Mouse (Mus musculus) liver, embryonic 14.5 days (tissue): ENCODE results near the gene H2-K1. TPM values are rescaled to one million over a fixed set of nuclear protein-coding genes. Genes with fewer than 3 reads are reported as not detected.

ENCODE experiments used
- ATAC-seq: fragments of 200-750 bp; cut with Nextera tagmentation; 2 replicates; pipeline ENCODE4 v1.8.0; 2017; ENCODE audit warnings: moderate number of reproducible peaks, mild to moderate bottlenecking, moderate library complexity; ENCODE audit not compliant: insufficient read depth
- DNase-seq, 3 experiments: peaks; one replicate each; pipeline ENCODE4 v3.0.0-alpha.2; 2012 to 2013; ENCODE audit warnings: low read depth in 3 of 3, low spot score in 3 of 3
- H3K27ac ChIP-seq: fragments of 300-500 bp; sonication (generic); 2 replicates; pipeline ENCODE4 v1.5.1; 2014; ENCODE audit warnings: moderate library complexity, mild to moderate bottlenecking, control low read depth, inconsistent platforms
- H3K27me3 ChIP-seq: fragments of 300-500 bp; sonication (generic); 2 replicates; pipeline ENCODE4 v1.6.1; 2014; ENCODE audit warnings: mild to moderate bottlenecking, low read length, moderate library complexity; ENCODE audit not compliant: control insufficient read depth, insufficient read depth
- H3K36me3 ChIP-seq: fragments of 300-500 bp; sonication (generic); replicated peaks from 2 replicates; pipeline ENCODE4 v1.6.1; 2014; ENCODE audit warnings: low read depth; ENCODE audit not compliant: control insufficient read depth, insufficient read depth
- H3K4me1 ChIP-seq, 2 experiments: fragments of 200-500 bp in 1 of 2; fragments of 300-500 bp in 1 of 2; sonication (generic) in 1 of 2; replicated peaks; 2 replicates each; pipeline ENCODE4 v1.6.1; 2012 to 2014; ENCODE audit warnings: antibody characterized with exemption in 1 of 2, inconsistent platforms in 1 of 2, low read length in 1 of 2; ENCODE audit not compliant: control insufficient read depth in 2 of 2, insufficient read depth in 2 of 2
- H3K4me2 ChIP-seq: fragments of 300-500 bp; sonication (generic); 2 replicates; pipeline ENCODE4 v1.6.1; 2014; ENCODE audit warnings: low read depth, mild to moderate bottlenecking, control low read depth, moderate library complexity
- H3K4me3 ChIP-seq, 2 experiments: fragments of 200-500 bp in 1 of 2; fragments of 300-500 bp in 1 of 2; sonication (generic) in 1 of 2; 2 replicates each; pipeline ENCODE4 v1.5.1; 2012 to 2014; ENCODE audit warnings: low read depth in 2 of 2, low read length in 2 of 2, mild to moderate bottlenecking in 2 of 2, control low read depth in 1 of 2, inconsistent platforms in 1 of 2, moderate library complexity in 1 of 2; ENCODE audit not compliant: insufficient read depth in 1 of 2
- H3K9ac ChIP-seq: fragments of 300-500 bp; sonication (generic); replicated peaks from 2 replicates; pipeline ENCODE4 v1.6.1; 2014; ENCODE audit warnings: mild to moderate bottlenecking, control low read depth, moderate library complexity
- H3K9me3 ChIP-seq: fragments of 300-500 bp; sonication (generic); 2 replicates; pipeline ENCODE4 v1.6.1; 2016; ENCODE audit warnings: low read length, mixed read lengths; ENCODE audit not compliant: control insufficient read depth
- CTCF ChIP-seq: IDR thresholded peaks from 2 replicates; pipeline ENCODE4 v1.5.1; 2016; ENCODE audit warnings: antibody characterized with exemption, low read depth, control low read depth
- EP300 ChIP-seq: IDR thresholded peaks from 2 replicates; pipeline ENCODE4 v1.6.1; 2016; ENCODE audit warnings: antibody characterized with exemption, low read depth
- WGBS: fragments of 180-500 bp; shearing (Covaris S2); extraction: QIAGEN DNeasy Blood & Tissue Kit; methylation state at CpG from one replicate; pipeline ENCODE4 v1.1.7; 2014; ENCODE audit not compliant: insufficient replicate concordance; 5-methylcytosine and 5-hydroxymethylcytosine counted together
- polyA plus RNA-seq, 2 experiments: library from polyadenylated mRNA; depleted of rRNA in 1 of 2; stranded (reverse) in 1 of 2; unstranded in 1 of 2; fragments of >200 nt; fragmentation: Nextera tagmentation in 1 of 2; extraction: Ambion mirVana in 1 of 2; gene quantifications; 2 replicates each; pipeline versions ENCODE4 v1.2.1 to v1.2.3; 2012 to 2014

H2-K1 gene
- polyA plus RNA-seq (2012; rRNA removed) (124 and 137 TPM in 2 replicates), polyA plus RNA-seq (2014; fragmentation: Nextera tagmentation; extraction: Ambion mirVana) (107 and 108 TPM in 2 replicates)

- WGBS = 0% methylated on average over 30 of the region's 30 CpGs
- Histone ChIP-seq H3K27ac (no peak within 1 kb of the TSS), H3K36me3 (no peaks in the 10 kb centered on the region)
Measured at GRCm38 (mm10) chr17:34000150-34000537, at the start of gene H2-K1. Gene H2-K1, minus strand, starts transcription at chr17:34000347.

DNA sequence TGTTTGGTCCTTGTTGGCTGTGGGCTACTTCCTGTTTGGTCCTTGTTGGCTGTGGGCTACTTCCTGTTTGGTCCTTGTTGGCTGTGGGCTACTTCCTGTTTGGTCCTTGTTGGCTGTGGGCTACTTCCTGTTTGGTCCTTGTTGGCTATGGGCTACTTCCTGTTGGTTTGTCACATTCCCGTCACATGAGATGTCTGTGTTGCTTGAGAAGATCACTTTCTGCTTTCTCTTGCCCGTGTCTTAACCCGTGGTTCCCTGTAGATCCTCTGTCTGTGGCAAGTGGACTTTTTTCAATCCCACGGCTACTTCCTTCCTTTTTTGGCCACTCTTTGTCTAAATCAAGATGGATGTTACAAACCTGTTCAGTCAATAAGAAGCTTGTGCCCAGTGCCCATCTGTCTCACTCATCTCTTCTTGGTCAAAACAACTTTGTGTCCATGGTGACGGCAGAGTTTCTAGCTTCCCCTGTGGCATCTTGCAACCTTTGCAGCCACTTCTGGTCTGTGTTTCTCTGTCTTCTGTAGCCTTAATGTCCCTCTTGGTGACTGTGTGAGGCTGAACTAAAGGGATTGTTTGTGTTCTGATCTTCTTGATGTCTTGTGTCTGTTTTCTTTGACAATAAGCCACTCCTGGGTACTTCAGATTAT is 47.4 kb upstream of the H2-K1 start:
- H3K4me1 ChIP-seq = no peaks in the 10 kb centered on the region
- TF ChIP-seq CTCF = no peak
- TF ChIP-seq EP300 = no peak
- 44% methylated on average over 5 of the region's 5 CpGs for WGBS
- no peak overlapping the region for H3K27ac ChIP-seq
- H3K4me3 ChIP-seq = no peak overlapping the region
- ATAC-seq = no peak
- H3K4me2 ChIP-seq = no peak overlapping the region
- DNase-seq = no peak
- no peaks in the 10 kb centered on the region for H3K36me3 ChIP-seq
- H3K9ac ChIP-seq = no peak overlapping the region
- H3K27me3 ChIP-seq = no peaks in the 10 kb centered on the region
- H3K9me3 ChIP-seq = no peaks in the 10 kb centered on the region

More at GRCm38 (mm10) chr17:34000150-34000537, at the start of gene H2-K1:
- Histone ChIP-seq H3K4me3 (peak within 1 kb of the TSS; percentile 58 to 65), H3K27me3 (peaks cover 4% of the 10 kb centered on the region; the same call in 1 of the 2 replicates), H3K4me1 (no peaks in the 10 kb centered on the region), H3K9ac (peak within 1 kb of the TSS; percentile 50), H3K4me2 (peak within 1 kb of the TSS; percentile 69), H3K9me3 (no peaks in the 10 kb centered on the region)
- ATAC-seq = peak; percentile 85
- TF ChIP-seq CTCF (no peak), EP300 (no peak)
- DNase-seq = peak; percentile 56 to 77 (median 65)

DNA sequence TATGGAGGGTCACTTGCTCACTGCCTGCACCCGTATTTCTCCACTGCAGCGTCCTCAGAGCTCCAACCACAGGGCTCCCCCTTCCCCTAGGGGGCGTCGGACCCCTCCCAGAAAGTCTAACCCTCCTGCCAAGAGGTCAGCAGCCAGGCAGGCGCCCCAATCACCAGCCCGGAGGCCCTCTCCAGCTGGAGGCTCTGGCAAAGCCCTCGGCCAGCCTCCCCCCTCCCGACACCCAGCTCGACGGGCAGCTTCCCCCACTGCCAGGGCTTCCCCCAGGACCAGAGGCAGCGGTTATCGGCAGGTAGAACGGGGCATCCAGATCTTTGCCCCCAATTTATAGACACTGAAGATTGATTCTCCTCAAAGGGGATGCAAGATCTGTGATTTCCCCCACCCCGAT is 45.8 kb upstream of the H2-K1 start:
- WGBS = 65% methylated on average over 14 of the region's 14 CpGs
- no peak overlapping the region for H3K27ac ChIP-seq
- no peaks in the 10 kb centered on the region for H3K9me3 ChIP-seq
- no peak overlapping the region for H3K4me2 ChIP-seq
- H3K27me3 ChIP-seq = no peaks in the 10 kb centered on the region
- H3K9ac ChIP-seq = no peak overlapping the region
- no peaks in the 10 kb centered on the region for H3K4me1 ChIP-seq
- H3K4me3 ChIP-seq = no peak overlapping the region
- no peaks in the 10 kb centered on the region for H3K36me3 ChIP-seq
- DNase-seq (no peak), ATAC-seq (no peak)
- TF ChIP-seq EP300 = no peak
- TF ChIP-seq CTCF = no peak

DNA sequence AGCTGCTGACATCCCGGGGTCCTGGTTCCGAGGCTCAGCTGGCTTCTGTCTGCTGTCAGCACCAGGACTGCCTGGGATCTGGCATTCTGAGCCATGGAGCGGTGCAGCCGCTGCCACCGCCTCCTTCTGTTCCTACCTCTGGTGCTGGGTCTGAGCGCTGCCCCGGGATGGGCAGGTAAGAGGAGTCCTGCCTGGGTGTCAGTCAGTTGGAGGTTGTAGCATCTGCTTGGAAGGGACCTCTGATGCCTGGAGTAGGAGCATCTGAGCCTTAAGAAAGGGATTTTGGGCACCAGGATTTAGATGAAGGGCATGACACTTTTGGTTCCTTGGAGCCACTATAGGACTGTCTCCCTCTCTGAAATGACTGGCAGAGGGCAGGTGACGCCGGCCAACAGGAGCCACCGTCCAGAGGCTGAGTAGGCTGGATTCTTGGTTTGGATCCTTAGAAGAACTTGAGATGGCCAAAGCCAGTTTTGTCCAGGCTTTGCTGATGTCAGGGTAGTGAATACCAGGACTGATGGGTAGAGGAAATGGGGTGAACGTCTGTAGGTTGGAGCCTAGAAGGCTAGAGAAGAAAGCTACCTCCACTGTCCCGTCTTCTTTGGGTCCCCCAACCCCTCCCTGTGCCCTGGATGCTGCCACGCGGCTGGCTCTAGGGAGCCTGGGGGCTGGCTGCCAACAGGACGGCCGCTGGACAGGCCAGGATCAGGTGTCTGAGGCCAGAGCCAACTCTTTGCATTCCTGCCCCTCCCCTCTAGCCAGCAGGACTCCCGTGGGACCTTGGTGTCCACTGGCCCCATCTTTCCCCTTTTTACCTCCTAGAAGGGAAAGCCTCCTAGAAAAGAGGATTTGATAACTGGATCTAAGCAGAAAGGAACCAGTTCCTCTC is 39.7 kb upstream of the H2-K1 start:
- Histone ChIP-seq H3K9ac (no peak overlapping the region), H3K27me3 (peaks cover 6% of the 10 kb centered on the region), H3K9me3 (no peaks in the 10 kb centered on the region), H3K4me1 (no peaks in the 10 kb centered on the region; a peak in 1 of 4 replicates), H3K4me3 (no peak overlapping the region), H3K36me3 (peaks cover 4% of the 10 kb centered on the region), H3K27ac (no peak overlapping the region), H3K4me2 (no peak overlapping the region)
- WGBS = 32% methylated on average over 17 of the region's 17 CpGs
- ATAC-seq (no peak), DNase-seq (no peak)
- TF ChIP-seq EP300 = no peak
- TF ChIP-seq CTCF = no peak
